Mouse (Mus musculus): ENCODE data around the gene Unc5c.
A peak's percentile ranks its signal among the peaks of the same experiment; 100 is the strongest.

Unc5c gene

GRCm38 (mm10) chr3:141724499-141724898, 259.5 kb downstream of the Unc5c start:
- DNase-seq: no peak

- DNase-seq: no peak
Measured at GRCm38 (mm10) chr3:141725432-141725831, 260.4 kb downstream of the Unc5c start.

DNA sequence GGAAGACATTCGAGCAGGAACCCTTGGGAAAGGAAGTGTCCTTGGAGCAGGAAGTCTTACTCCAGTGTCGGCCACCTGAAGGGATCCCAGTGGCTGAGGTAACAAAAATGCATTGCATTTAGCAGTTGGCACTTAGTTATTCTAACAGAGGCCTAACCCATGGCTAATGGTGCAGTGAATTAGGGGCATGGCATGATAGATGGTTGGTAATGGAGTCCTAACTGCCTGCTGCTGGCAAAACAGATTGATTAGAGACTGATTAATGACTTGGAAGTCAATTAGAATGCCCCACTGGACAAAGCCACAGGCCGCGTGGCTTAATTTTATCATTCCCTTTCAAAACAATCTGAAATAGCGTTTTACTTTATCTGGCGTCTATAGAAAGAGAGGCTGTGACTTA, 268.8 kb downstream of the Unc5c start:
- DNase-seq: no peak

DNA sequence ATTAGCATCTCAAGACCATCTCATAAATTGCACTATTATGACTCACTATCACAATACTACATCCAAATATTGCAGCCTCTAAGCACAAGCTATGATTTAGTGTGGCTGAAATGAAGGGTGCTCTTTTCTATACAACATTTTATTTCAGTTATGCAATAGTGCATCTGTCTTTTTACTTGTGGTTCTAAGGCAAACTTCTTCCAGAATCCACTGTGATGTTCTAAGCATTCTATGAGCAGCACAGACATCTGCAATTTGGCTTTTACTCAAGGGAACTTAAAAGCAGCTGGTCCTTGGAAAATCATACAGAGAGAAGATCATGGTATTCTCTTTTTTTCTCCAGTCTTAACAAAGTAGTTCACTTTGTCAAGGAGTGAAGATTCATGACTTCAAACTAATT, 270.3 kb downstream of the Unc5c start:
- no peak for DNase-seq

GRCm38 (mm10) chr3:141745322-141745721, 280.3 kb downstream of the Unc5c start:
- no peak for DNase-seq

DNA sequence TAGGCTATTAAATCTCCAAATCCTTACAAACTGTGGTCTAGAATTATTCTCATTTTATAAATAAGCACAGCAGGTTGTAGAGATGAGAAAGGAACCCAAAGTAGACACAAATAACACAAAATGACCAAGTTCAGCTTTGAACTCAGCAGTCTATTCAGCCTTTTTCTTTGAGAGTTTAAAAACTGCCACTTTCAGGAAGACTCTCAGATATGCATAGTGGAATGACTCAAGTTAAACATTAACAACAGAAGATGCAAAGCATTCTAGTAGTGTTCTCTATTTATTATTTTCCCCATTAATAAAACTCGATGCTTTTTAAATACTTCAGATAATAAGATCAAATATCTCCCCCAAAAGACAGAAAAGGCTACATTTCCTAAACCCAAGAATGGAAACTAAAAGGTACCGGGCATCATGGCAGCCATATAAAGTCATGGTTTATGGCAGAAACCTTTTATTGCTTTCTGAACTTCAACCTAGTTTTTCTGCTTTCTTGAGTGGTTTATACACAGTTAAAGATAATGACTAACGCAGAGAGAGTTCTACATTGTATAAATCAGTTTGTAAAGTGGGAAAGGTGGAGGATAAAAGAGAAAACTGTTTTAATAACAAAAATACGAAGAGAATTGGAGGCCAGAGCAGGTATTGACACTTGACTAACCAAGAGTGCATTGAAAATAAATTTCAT, 283.8 kb downstream of the Unc5c start:
- no peak for DNase-seq

GRCm38 (mm10) chr3:141752172-141752571, 287.2 kb downstream of the Unc5c start:
- DNase-seq: no peak

DNA sequence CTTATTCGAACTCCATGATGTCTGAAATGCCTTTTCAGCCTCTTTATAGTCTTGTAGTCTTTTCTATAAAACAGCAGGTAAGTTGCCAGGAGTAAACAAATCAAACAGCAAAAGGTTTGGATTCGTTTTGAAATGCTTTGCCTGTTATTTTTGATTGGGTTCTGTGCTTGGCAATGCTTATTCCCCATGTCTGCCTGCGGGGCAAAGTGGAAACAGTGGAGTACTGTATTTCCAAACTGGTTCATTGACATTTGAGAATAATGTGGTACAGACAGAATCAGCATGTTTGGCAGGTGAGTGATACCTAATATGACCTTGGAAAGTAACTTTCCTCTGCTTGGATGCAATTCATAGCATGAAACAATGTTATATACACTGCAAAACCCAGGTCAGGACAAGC, 292.2 kb downstream of the Unc5c start:
- no peak for DNase-seq

DNA sequence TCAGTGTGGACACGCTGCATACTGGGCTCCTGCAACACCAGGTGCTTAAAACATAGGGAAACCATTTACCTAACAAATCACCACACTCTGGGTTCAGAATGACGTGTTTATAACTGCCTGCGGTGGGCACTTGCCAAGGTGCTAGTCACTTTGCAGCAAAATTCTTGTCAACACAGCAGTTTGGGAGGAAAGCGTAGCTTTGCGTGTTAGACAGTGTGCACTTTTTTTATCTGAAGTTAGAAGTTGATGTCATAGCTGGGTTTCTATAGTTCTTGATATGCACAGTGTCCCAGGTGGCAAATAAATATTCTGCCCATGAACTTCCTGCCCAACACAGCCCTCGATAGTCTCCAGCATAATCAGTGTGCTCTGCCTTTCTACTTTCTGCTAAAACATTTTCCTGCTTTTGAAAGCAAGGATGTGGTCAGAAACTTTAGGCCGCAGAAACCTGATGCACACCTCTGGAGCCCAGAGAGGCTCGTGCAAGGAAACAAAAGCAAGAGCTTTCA, 313.4 kb downstream of the Unc5c start:
- no peak for DNase-seq

DNA sequence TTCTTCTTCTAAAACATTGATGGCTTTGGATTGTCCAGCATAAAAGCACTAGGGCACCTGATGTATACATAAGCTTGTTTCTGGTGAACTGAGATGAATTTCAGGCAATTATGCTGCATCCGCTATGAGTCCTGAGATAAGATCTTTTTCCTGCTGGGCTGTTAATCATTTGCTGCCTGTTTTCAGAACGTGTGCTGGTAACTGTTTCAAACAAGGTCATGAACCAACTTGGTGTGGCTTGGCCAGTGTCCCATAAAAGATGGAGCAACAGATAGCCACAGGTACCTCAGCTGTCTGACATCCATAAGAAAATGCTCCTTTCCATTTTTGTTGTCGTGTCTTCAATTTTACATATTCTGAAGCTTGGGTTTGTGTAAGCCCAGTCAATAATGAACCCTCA, 314.2 kb downstream of the Unc5c start:
- no peak for DNase-seq

DNA sequence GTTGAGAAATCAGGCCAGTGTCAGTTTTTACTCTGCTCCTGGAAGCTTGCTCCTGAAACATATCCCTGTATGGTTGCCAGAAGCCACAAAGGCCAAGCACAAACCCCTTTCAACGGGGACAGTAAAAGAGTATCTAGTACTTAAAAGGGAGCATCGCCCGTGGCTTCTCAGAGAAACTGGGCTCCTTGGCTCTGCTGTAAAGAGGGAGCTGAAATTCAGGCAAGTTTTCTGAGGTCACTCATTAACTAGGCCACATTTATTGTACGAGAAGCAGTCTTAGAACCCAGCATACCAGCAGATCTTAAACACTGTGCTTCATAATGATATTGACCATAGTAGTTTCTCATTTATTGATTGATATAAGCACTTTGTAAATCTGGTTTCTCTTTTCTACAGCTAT, 317.5 kb downstream of the Unc5c start:
- DNase-seq: no peak

GRCm38 (mm10) chr3:141791026-141791780, 326.2 kb downstream of the Unc5c start:
- no peak for DNase-seq

DNA sequence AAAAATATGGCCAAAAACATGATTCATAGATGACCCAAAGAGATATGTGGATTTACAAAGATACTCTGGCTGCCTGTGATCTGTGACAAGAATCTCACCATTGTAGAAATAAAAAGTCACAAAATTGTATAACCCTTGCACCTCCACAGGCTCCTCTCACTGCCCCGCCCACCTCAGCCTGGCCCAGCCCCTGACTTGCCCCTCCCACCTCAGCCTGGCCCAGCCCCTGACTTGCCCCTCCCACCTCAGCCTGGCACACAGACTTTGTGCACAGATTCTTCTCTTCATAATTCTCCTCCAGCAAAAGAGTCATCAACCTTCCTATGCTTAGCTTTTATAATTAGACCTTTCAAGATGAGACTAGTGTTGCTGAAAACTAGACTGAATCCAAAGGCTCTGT, 327.1 kb downstream of the Unc5c start:
- peak in 1 of 2 experiments; percentile 17 for DNase-seq

- DNase-seq: no peak
Measured at GRCm38 (mm10) chr3:141793755-141794154, 328.7 kb downstream of the Unc5c start.

GRCm38 (mm10) chr3:141794371-141794770, 329.4 kb downstream of the Unc5c start:
- peak in 1 of 2 experiments; percentile 7 for DNase-seq

- DNase-seq: no peak
Measured at GRCm38 (mm10) chr3:141797372-141797771, 332.4 kb downstream of the Unc5c start.

DNA sequence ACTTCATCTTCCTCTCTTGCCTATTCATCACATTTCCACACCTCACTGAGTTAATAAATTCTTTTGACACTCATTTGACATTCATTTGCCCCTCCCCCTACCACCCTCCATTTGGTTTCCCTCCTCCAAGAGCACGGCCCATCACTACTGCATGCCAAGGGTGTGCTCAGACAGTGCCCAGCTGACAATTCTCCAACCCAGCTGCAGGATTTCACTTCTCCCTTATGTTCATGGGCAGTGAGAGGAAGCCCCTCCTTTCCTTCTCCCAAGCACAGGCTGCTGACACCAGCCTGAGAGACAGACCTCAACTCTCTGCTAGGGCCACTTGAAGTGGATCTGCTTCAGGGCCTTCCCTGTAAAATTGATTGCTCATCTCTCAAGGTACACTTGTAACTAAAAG, 332.8 kb downstream of the Unc5c start:
- no peak for DNase-seq

- no peak for DNase-seq
Measured at GRCm38 (mm10) chr3:141804133-141804532, 339.1 kb downstream of the Unc5c start.

DNA sequence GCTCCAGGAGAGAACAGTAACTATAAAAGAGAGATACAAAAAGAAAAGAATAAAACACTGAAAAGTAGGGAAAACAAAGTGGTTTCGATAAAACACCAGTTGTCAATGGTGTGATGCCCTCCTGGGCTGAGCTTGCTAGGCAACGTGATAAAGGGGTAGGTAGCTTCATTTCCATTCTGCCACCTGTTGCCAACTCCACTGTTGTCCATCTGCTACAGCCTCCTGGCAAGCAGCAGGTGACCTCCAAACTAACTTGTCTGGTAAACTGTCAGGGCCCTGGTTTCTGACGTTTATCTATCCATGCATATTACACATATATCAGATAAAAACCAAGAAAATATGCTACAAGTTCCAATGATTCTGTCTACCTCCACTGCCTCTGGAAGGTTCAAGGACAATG, 344.6 kb downstream of the Unc5c start:
- DNase-seq: peak; percentile 55 to 58

DNA sequence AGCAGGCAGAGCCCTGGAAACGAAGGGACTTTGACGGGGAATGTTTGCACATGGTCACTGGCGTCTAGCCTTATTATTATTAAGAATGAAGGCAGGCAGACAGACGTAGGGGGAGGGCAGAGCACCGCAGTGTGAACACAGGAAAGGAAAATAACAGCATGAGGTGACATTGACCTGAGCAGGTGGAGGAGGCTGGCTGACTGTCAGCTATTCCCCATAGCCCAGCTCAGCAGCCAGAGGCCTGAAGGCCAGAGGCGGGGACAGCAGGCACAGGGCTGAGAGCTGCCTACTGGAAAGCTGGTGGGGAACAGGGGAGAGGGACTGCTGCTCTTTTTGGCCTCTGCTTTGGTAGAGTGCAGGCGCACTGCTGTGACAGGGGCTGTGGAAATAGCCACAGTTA, 345.9 kb downstream of the Unc5c start:
- DNase-seq: peak; percentile 58 to 63

- no peak for DNase-seq
Measured at GRCm38 (mm10) chr3:141811348-141811747, 346.3 kb downstream of the Unc5c start.

DNA sequence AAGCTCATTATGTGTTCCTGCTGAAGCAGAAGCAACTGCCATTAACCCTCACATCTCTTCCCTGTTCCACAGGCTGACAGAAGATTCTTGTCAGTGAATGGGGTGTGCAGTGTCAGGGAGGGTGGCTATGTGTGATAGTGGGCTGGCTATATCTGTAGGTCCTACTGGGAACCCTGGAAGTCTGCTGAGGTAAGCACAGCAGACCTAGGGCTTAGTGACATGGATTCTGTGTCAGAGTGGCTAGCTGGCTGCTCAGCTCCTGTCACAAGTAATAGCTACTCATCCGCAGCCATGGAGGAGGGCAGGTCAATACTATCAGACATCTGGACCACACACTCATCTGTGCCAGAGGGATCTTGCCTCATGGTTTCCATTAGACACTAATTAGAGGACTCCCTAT, 349.8 kb downstream of the Unc5c start:
- DNase-seq: no peak

- no peak for DNase-seq
Measured at GRCm38 (mm10) chr3:141818615-141819312, 353.7 kb downstream of the Unc5c start.

Measured in cerebellum, postnatal 36 days (tissue).